Mouse (Mus musculus): Measurements from ENCODE around the gene Arhgap33.

DNA sequence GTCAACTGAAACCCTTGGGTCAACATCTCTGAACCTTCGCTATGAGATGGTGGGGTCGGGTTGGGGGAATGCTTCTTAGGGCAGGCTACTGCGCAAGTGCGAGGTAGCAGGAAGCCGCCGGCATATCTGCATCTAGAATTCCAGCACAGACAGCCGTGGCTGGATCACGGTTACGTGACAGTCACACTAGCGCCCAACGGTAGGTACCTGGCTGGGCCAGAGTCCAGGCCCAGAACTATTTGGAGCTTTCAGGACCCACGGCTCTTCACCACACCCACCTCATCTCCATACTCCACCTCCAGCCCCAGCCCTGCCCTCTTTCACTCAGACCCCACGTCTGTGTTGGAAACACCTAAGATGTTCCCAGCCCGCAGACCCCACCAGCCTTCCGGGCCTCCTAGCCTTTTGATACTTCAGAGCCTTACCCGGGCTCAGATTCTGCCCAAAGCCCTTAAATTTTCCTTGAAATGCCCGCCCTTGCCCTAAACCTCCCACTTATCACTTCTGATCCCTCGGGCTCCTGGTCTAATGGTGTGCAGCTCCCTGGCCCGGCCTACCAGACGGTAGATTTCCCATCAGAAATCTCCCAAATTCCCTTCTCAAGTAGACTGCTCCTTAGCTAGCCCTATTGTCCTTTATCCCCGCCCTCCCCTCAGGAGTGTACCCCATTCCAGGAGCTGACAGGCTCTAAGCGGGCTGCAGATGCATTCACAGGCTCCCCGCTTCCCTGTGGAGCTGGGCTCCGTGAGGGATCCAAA, 19.7 kb downstream of the Arhgap33 start:
- no peak for TF ChIP-seq CTCF (IDR thresholded peaks at IDR 0.05; ENCODE audit: borderline replicate concordance, extremely low read depth, insufficient read depth, insufficient read length)
- TF ChIP-seq POLR2A (IDR thresholded peaks at IDR 0.05; ENCODE audit: borderline replicate concordance, extremely low read depth, insufficient read depth, insufficient read length, poor library complexity, severe bottlenecking) = no peak
